Mouse (Mus musculus): ENCODE results near the gene Cnga4.
A peak's percentile ranks its signal among the peaks of the same experiment; 100 is the strongest.
"Not testable (repeated sequence)": the region's sequence is repeated elsewhere in the genome, so short reads cannot be mapped to it uniquely, and the experiment has no call there.

Gene Cnga4

GRCm38 (mm10) chr7:105404268-105404667 is at the start of gene Cnga4:
Gene Cnga4, plus strand, starts transcription at chr7:105404568.
- DNase-seq (ENCODE audit: low spot score): no peak

GRCm38 (mm10) chr7:105356064-105356463 is 48.3 kb upstream of the Cnga4 start:
- DNase-seq (ENCODE audit: low spot score): not testable (repeated sequence)

- not testable (repeated sequence) for DNase-seq (ENCODE audit: low spot score)
Measured at GRCm38 (mm10) chr7:105356487-105356886, 47.9 kb upstream of the Cnga4 start.

GRCm38 (mm10) chr7:105361713-105362112 is 42.7 kb upstream of the Cnga4 start:
- DNase-seq (ENCODE audit: low spot score): no peak

GRCm38 (mm10) chr7:105367268-105367667 is 37.1 kb upstream of the Cnga4 start:
- DNase-seq (ENCODE audit: low spot score): no peak

GRCm38 (mm10) chr7:105367930-105368329 is 36.4 kb upstream of the Cnga4 start, which contains the start of gene Olfr692:
Gene Olfr692, plus strand, starts transcription at chr7:105368230.
- no peak for DNase-seq (ENCODE audit: low spot score)

GRCm38 (mm10) chr7:105368521-105368920 is 35.8 kb upstream of the Cnga4 start:
- DNase-seq (ENCODE audit: low spot score): no peak

GRCm38 (mm10) chr7:105372912-105373311 is 31.5 kb upstream of the Cnga4 start:
- DNase-seq (ENCODE audit: low spot score): no peak

GRCm38 (mm10) chr7:105373509-105373908 is 30.9 kb upstream of the Cnga4 start:
- DNase-seq (ENCODE audit: low spot score): no peak

GRCm38 (mm10) chr7:105373976-105374375 is 30.4 kb upstream of the Cnga4 start:
- no peak for DNase-seq (ENCODE audit: low spot score)

GRCm38 (mm10) chr7:105374866-105375265 is 29.5 kb upstream of the Cnga4 start, which contains the start of gene Gm5901:
Gene Gm5901, plus strand, starts transcription at chr7:105375038.
- no peak for DNase-seq (ENCODE audit: low spot score)

- DNase-seq (ENCODE audit: low spot score): no peak
Measured at GRCm38 (mm10) chr7:105380329-105380728, 24.0 kb upstream of the Cnga4 start.

- DNase-seq (ENCODE audit: low spot score): no peak
Measured at GRCm38 (mm10) chr7:105387696-105388095, 16.7 kb upstream of the Cnga4 start.

- DNase-seq (ENCODE audit: low spot score): no peak
Measured at GRCm38 (mm10) chr7:105390236-105390635, 14.1 kb upstream of the Cnga4 start.

GRCm38 (mm10) chr7:105394606-105395005 is 9.8 kb upstream of the Cnga4 start:
- no peak for DNase-seq (ENCODE audit: low spot score)

- no peak for DNase-seq (ENCODE audit: low spot score)
Measured at GRCm38 (mm10) chr7:105395131-105395820, 9.1 kb upstream of the Cnga4 start.

- no peak for DNase-seq (ENCODE audit: low spot score)
Measured at GRCm38 (mm10) chr7:105396126-105396525, 8.2 kb upstream of the Cnga4 start.

- DNase-seq (ENCODE audit: low spot score): no peak
Measured at GRCm38 (mm10) chr7:105399058-105399934, 5.1 kb upstream of the Cnga4 start.

GRCm38 (mm10) chr7:105399935-105400624 is 4.3 kb upstream of the Cnga4 start, which contains the start of gene Fam160a2:
Gene Fam160a2, minus strand, starts transcription at chr7:105400054.
- DNase-seq (ENCODE audit: low spot score): peak; percentile 99

GRCm38 (mm10) chr7:105406322-105406721 is 2.0 kb downstream of the Cnga4 start:
- DNase-seq (ENCODE audit: low spot score): no peak

GRCm38 (mm10) chr7:105411874-105412632 is 7.7 kb downstream of the Cnga4 start:
- peak; percentile 67 for DNase-seq (ENCODE audit: low spot score)

- no peak for DNase-seq (ENCODE audit: low spot score)
Measured at GRCm38 (mm10) chr7:105414385-105414784, 10.0 kb downstream of the Cnga4 start.
